Mouse (Mus musculus): Measurements from ENCODE around the gene Rbms3.

DNA sequence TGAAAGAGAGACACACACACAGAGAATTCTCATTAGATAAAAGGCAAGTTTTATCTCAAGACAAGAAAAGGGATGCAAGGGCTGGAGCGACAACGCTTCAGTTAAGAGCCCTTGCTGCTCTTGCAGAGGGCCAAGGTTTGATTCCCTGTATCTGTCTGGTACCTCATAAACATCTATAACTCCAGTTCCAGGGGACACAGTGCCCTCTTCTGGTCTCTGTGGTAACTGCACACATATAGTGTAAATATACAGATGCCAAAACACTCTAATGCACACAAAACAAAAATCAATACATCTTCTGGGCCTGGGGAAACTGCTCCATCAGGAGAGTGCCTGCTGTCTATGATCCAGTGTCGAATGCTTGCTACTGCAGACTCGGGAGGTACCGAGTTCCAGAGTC is 145.3 kb downstream of the Rbms3 start:
- TF ChIP-seq CTCF (conservative IDR thresholded peaks at IDR 0.05 in 1 of 2, IDR thresholded peaks at IDR 0.05 in 1 of 2; ENCODE audit: low read depth in 2 of 2, low read length in 2 of 2), result no peak
- TF ChIP-seq IRF4 (IDR thresholded peaks at IDR 0.05; ENCODE audit: low read depth, low read length), result no peak
